Comparison of ENCODE assay signal across 9 mouse cellular contexts in the genomic region with DNA sequence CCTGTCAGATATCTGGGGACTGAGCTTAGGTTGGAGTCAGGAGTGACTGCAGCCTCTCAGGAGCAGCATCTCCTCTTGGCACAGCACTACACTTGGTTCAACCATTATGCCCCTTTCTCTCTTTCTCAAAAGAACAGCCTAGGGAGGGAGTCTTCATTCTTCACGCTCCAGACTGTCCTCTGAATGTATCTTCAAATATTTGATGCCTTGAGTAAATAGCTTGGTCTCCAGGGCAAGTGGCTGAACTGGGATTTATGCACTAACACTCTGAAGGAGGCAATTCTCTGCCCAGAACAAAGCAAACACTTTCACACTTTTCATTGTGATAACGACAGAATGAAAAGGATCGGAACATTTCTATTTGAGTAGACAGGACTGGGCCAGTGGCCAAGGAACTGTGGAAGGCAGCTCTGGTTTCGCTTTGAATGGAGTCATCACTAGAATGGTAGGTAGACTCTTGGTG. TPM values are rescaled to one million over a fixed set of nuclear protein-coding genes. Genes with fewer than 3 reads are reported as not detected.
DNase-seq lines count a peak whose midpoint lies in the region; ATAC-seq and TF ChIP-seq lines count a peak whose summit lies in the region.
"Had no signal": no experiment of that assay in that cellular context is flagged by ENCODE, and none has a peak within 500 bp of the region (broad histone marks: within the 10 kb centered on the region; RNA-seq: fewer than 3 reads in every experiment).

No protein-coding gene starts in this region.

- H3K4me1 ChIP-seq in heart, embryonic 16.5 days (ENCODE audit: control insufficient read depth, insufficient read depth, low read length), result peaks cover 16% of the 10 kb centered on the region

- no peak overlapping the region for H3K9ac ChIP-seq in heart, embryonic 16.5 days (ENCODE audit: low read length)

- intact Hi-C loops in left cerebral cortex, adult 2 months (cut with DNase I), result no loop called here

- peak overlapping the region; percentile 44 for H3K4me2 ChIP-seq in heart, embryonic 16.5 days (ENCODE audit: low read depth, low read length)

- peak; percentile 89 for ATAC-seq in heart, embryonic 16.5 days (replicated peaks; ENCODE audit: extremely low read depth, insufficient read depth, low FRiP score)

- H3K27ac ChIP-seq in heart, embryonic 16.5 days (ENCODE audit: low read length), result peak overlapping the region; percentile 94
- peak overlapping the region; percentile 13 for H3K27ac ChIP-seq in left cerebral cortex, adult 2 months

- H3K4me3 ChIP-seq in heart, embryonic 16.5 days (ENCODE audit: low read length), result no peak overlapping the region
- no peak overlapping the region for H3K4me3 ChIP-seq in left cerebral cortex, adult 2 months

- H3K27me3 ChIP-seq in heart, embryonic 16.5 days (ENCODE audit: control insufficient read depth, insufficient read depth, low read length), result no peaks in the 10 kb centered on the region

- 9% methylated on average over 4 of the region's 4 CpGs for WGBS in heart, embryonic 16.5 days

- H3K9me3 ChIP-seq in heart, embryonic 16.5 days (replicated peaks; ENCODE audit: control insufficient read depth, low read length), result no peaks in the 10 kb centered on the region

- peak; percentile 27 for DNase-seq in CD4-positive helper T cell, adult 2 months (ENCODE audit: low read depth, low spot score)
- DNase-seq in NIH3T3 (ENCODE audit: low read depth) (peak; percentile 45), MN1 (ENCODE audit: low spot score) (no peak)
- DNase-seq in left cerebral cortex, adult 2 months (ENCODE audit: extremely low spot score in 1 of 2, low spot score in 2 of 2), result peak; percentile 36 to 63
- peak; percentile 68 to 77 for DNase-seq in right cerebral cortex, adult 2 months (ENCODE audit: low spot score in 2 of 2)
- no peak for DNase-seq in embryo, embryonic 10 days (ENCODE audit: low spot score)

- TF ChIP-seq CTCF in left cerebral cortex, adult 2 months (IDR thresholded peaks at IDR 0.05), result no peak

- no peaks in the 10 kb centered on the region for H3K36me3 ChIP-seq in heart, embryonic 16.5 days (ENCODE audit: control insufficient read depth, insufficient read depth)

RNA-seq across cellular contexts. Expression of a gene that starts 59.8 kb away (rescaled TPM):
- 1.3 and 2.6 TPM in 2 replicates for polyA plus RNA-seq in heart, embryonic 16.5 days (2015; fragmentation: Nextera tagmentation; extraction: Ambion mirVana)
- not detected for total RNA-seq in left cerebral cortex, adult 2 months (2021)
- total RNA-seq: left cerebral cortex, adult 8-10 months had no signal
- polyA plus RNA-seq: small intestine, adult 2 months had no signal

Comparison
In these comparisons a context has a peak if more than half of its experiments do, and no peak if none do; other contexts are left out.
1. DNase-seq: peak in CD4-positive helper T cell, adult 2 months (single experiment), NIH3T3 (single experiment), left cerebral cortex, adult 2 months (2 of 2) and right cerebral cortex, adult 2 months (2 of 2); none in MN1 (single experiment) and embryo, embryonic 10 days (single experiment).